Mouse (Mus musculus): ENCODE data around the gene 1700018F24Rik. TPM values are rescaled to one million over a fixed set of nuclear protein-coding genes. Genes with fewer than 3 reads are reported as not detected.
"Not testable (repeated sequence)": the region's sequence is repeated elsewhere in the genome, so short reads cannot be mapped to it uniquely, and the experiment has no call there.

1700018F24Rik gene
- polyA plus RNA-seq, 1 experiment from 2014 or later, result not detected

GRCm38 (mm10) chr5:145020712-145021111 is 22.1 kb upstream of the 1700018F24Rik start:
- H3K4me3 ChIP-seq (ENCODE audit: low read depth, low read length); H3K9ac ChIP-seq (ENCODE audit: low read depth, low read length); H3K36me3 ChIP-seq (ENCODE audit: control insufficient read depth, insufficient read depth, low read length); H3K27me3 ChIP-seq (ENCODE audit: control insufficient read depth, insufficient read depth, low read length); H3K4me1 ChIP-seq (ENCODE audit: control insufficient read depth, insufficient read depth, low read length); H3K4me2 ChIP-seq; ATAC-seq (replicated peaks; ENCODE audit: insufficient number of reproducible peaks, low FRiP score, low TSS enrichment); H3K9me3 ChIP-seq (replicated peaks; ENCODE audit: control insufficient read depth, low read length); H3K27ac ChIP-seq (ENCODE audit: low read depth, low read length): not testable (repeated sequence)
- WGBS (ENCODE audit: insufficient replicate concordance), result 19% methylated on average over 1 of the region's 1 CpGs

DNA sequence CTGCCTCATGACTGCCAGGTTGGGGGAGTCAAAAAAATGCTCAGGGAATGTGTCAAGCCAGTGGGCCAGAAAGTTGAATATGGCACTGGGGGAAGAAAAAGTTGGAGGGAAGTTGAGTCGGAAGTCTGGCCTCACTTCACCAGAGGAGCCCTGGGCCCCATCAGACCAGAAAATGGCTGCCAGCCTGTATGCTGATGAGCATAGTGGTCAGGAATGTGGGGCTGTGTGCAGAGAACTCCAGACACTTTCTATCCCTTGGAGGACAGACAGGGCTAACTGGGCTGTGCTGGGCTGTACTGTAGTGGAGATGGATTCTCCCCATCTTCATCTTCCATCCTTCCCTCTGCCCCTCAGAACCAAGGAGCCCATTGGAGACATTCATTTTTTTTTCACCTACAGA is 12.3 kb upstream of the 1700018F24Rik start:
- not testable (repeated sequence) for H3K4me2 ChIP-seq; H3K9ac ChIP-seq (ENCODE audit: low read depth, low read length); H3K27me3 ChIP-seq (ENCODE audit: control insufficient read depth, insufficient read depth, low read length); ATAC-seq (replicated peaks; ENCODE audit: insufficient number of reproducible peaks, low FRiP score, low TSS enrichment); H3K4me1 ChIP-seq (ENCODE audit: control insufficient read depth, insufficient read depth, low read length); H3K9me3 ChIP-seq (replicated peaks; ENCODE audit: control insufficient read depth, low read length); H3K36me3 ChIP-seq (ENCODE audit: control insufficient read depth, insufficient read depth, low read length); H3K27ac ChIP-seq (ENCODE audit: low read depth, low read length); H3K4me3 ChIP-seq (ENCODE audit: low read depth, low read length)
- 82% methylated on average over 1 of the region's 1 CpGs for WGBS (ENCODE audit: insufficient replicate concordance)

GRCm38 (mm10) chr5:145032391-145032790 is 10.4 kb upstream of the 1700018F24Rik start, which contains the start of gene Gm4871:
TSS of gene Gm4871 (minus strand) at chr5:145032754.
- not testable (repeated sequence) for ATAC-seq (replicated peaks; ENCODE audit: insufficient number of reproducible peaks, low FRiP score, low TSS enrichment); H3K9ac ChIP-seq (ENCODE audit: low read depth, low read length); H3K27ac ChIP-seq (ENCODE audit: low read depth, low read length); H3K27me3 ChIP-seq (ENCODE audit: control insufficient read depth, insufficient read depth, low read length); H3K9me3 ChIP-seq (replicated peaks; ENCODE audit: control insufficient read depth, low read length); H3K36me3 ChIP-seq (ENCODE audit: control insufficient read depth, insufficient read depth, low read length); H3K4me2 ChIP-seq; H3K4me1 ChIP-seq (ENCODE audit: control insufficient read depth, insufficient read depth, low read length); H3K4me3 ChIP-seq (ENCODE audit: low read depth, low read length)
- WGBS (ENCODE audit: insufficient replicate concordance), result 55% methylated on average over 5 of the region's 5 CpGs

DNA sequence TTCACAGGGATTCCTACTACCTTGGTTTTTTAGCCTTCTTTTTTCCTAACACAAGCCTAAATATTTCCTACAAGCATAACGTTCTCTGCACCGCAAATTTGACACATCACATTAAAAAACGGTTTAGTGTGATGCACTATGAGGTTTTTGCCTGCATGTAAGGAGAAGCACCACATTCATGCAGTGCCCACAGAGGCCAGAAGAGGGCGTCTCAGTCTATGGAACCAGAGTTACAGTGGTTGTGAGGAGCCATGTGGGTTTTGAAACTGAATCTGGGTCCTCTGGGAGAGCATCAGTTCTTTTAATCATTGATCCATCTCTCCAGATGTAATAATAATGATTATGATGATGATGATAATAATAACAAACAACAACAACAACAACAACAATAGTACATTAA is 1.2 kb upstream of the 1700018F24Rik start:
- no peaks in the 10 kb centered on the region for H3K36me3 ChIP-seq (ENCODE audit: control insufficient read depth, insufficient read depth, low read length)
- WGBS (ENCODE audit: insufficient replicate concordance), result 44% methylated on average over 4 of the region's 4 CpGs
- H3K27me3 ChIP-seq (ENCODE audit: control insufficient read depth, insufficient read depth, low read length), result no peaks in the 10 kb centered on the region
- H3K9me3 ChIP-seq (replicated peaks; ENCODE audit: control insufficient read depth, low read length), result no peaks in the 10 kb centered on the region
- H3K4me2 ChIP-seq, result no peak overlapping the region
- no peak overlapping the region for H3K27ac ChIP-seq (ENCODE audit: low read depth, low read length)
- H3K9ac ChIP-seq (ENCODE audit: low read depth, low read length), result no peak overlapping the region
- no peak for ATAC-seq (replicated peaks; ENCODE audit: insufficient number of reproducible peaks, low FRiP score, low TSS enrichment)
- no peaks in the 10 kb centered on the region for H3K4me1 ChIP-seq (ENCODE audit: control insufficient read depth, insufficient read depth, low read length)
- H3K4me3 ChIP-seq (ENCODE audit: low read depth, low read length), result no peak overlapping the region

DNA sequence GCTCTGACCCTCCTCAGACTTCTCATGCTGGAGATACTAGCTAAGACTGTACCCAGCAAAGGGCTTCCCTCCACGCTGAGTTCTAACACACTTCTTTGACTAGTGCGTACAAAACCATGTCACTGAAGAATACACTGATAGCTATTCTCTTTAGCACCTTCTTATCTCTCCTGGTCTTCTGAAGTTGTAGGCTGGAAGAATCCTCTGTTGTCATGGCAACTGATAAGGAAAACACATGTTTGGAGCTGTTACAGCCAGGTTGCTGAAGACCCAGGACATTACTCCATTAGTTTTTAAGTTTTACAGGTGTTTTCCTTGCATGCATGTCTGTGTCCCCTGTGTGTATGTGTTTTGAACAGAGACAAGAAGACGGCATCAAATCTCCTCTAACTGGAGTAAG is 11.4 kb downstream of the 1700018F24Rik start:
- ATAC-seq (replicated peaks; ENCODE audit: insufficient number of reproducible peaks, low FRiP score, low TSS enrichment); H3K9ac ChIP-seq (ENCODE audit: low read depth, low read length); H3K27ac ChIP-seq (ENCODE audit: low read depth, low read length); H3K36me3 ChIP-seq (ENCODE audit: control insufficient read depth, insufficient read depth, low read length); H3K27me3 ChIP-seq (ENCODE audit: control insufficient read depth, insufficient read depth, low read length); H3K4me1 ChIP-seq (ENCODE audit: control insufficient read depth, insufficient read depth, low read length); H3K4me2 ChIP-seq; H3K9me3 ChIP-seq (replicated peaks; ENCODE audit: control insufficient read depth, low read length); H3K4me3 ChIP-seq (ENCODE audit: low read depth, low read length): not testable (repeated sequence)
- 26% methylated on average over 3 of the region's 3 CpGs for WGBS (ENCODE audit: insufficient replicate concordance)

DNA sequence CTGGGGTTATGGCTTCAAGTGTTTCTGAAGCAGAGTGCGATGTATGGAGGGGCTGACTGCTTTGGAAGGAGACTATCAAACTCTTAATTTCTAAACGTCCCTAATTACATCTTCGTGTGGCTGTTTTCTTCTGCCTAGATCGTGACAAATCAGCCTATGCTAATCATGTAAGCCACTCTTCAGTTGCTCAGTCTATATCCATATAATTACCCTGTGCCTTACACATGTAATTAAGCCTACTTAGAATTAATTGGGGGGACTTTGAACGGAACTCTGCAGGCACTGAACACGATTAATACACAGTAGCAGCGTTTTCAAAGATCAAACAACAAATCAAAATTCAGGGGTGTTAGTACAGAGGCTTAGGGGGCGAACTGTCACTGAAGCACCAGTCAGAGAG is 15.1 kb downstream of the 1700018F24Rik start:
- no peak for ATAC-seq (replicated peaks; ENCODE audit: insufficient number of reproducible peaks, low FRiP score, low TSS enrichment)
- H3K4me3 ChIP-seq (ENCODE audit: low read depth, low read length), result no peak overlapping the region

GRCm38 (mm10) chr5:145058722-145059121 is 15.9 kb downstream of the 1700018F24Rik start:
- H3K4me1 ChIP-seq (ENCODE audit: control insufficient read depth, insufficient read depth, low read length), result no peaks in the 10 kb centered on the region; the same call in 1 of the 2 replicates
- no peaks in the 10 kb centered on the region for H3K9me3 ChIP-seq (replicated peaks; ENCODE audit: control insufficient read depth, low read length)
- H3K9ac ChIP-seq (ENCODE audit: low read depth, low read length), result no peak overlapping the region
- WGBS (ENCODE audit: insufficient replicate concordance), result 82% methylated on average over 7 of the region's 7 CpGs
- H3K27ac ChIP-seq (ENCODE audit: low read depth, low read length), result no peak overlapping the region
- ATAC-seq (replicated peaks; ENCODE audit: insufficient number of reproducible peaks, low FRiP score, low TSS enrichment), result no peak
- H3K36me3 ChIP-seq (ENCODE audit: control insufficient read depth, insufficient read depth, low read length), result no peaks in the 10 kb centered on the region
- H3K27me3 ChIP-seq (ENCODE audit: control insufficient read depth, insufficient read depth, low read length), result no peaks in the 10 kb centered on the region
- no peak overlapping the region for H3K4me3 ChIP-seq (ENCODE audit: low read depth, low read length)
- H3K4me2 ChIP-seq, result no peak overlapping the region

More for the DNA sequence above, 15.1 kb downstream of the 1700018F24Rik start:
- Histone ChIP-seq H3K9ac (ENCODE audit: low read depth, low read length) (no peak overlapping the region), H3K4me2 (no peak overlapping the region), H3K36me3 (ENCODE audit: control insufficient read depth, insufficient read depth, low read length) (no peaks in the 10 kb centered on the region), H3K27ac (ENCODE audit: low read depth, low read length) (no peak overlapping the region), H3K9me3 (replicated peaks; ENCODE audit: control insufficient read depth, low read length) (no peaks in the 10 kb centered on the region), H3K27me3 (ENCODE audit: control insufficient read depth, insufficient read depth, low read length) (no peaks in the 10 kb centered on the region), H3K4me1 (ENCODE audit: control insufficient read depth, insufficient read depth, low read length) (no peaks in the 10 kb centered on the region; the same call in 1 of the 2 replicates)
- 78% methylated on average over 8 of the region's 8 CpGs for WGBS (ENCODE audit: insufficient replicate concordance)

GRCm38 (mm10) chr5:145059524-145059923 is 16.7 kb downstream of the 1700018F24Rik start:
- no peak for ATAC-seq (replicated peaks; ENCODE audit: insufficient number of reproducible peaks, low FRiP score, low TSS enrichment)

DNA sequence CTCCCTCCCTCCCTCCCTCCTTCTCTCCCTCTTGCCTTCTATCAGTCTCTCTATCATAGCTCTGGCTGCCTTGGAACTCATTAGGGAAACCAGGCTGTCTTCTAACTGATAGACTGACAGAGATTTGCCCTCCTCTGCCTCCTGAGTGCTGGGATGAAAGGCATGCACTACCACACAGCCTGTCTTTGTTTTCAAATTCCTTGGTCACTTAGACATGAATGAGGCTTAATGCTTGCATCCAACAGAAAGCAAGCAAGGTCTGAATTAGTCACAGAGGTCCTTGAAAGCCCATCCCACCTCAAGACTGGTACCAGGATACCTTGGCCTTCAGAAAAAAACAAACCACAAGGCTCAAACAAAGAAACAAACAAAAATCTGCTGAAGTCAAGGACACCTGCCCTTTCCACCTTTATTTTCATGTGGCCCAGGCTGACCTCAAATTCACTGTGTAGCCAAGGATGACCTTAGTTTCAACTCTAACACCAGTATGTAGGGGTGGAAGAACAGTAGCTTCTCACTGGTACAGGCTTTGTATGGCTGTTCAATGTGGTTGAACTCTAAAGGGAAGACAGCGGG is 22.1 kb downstream of the 1700018F24Rik start:
- no peak overlapping the region for H3K4me3 ChIP-seq (ENCODE audit: low read depth, low read length)
- 92% methylated on average over 1 of the region's 1 CpGs for WGBS (ENCODE audit: insufficient replicate concordance)
- H3K27me3 ChIP-seq (ENCODE audit: control insufficient read depth, insufficient read depth, low read length), result no peaks in the 10 kb centered on the region
- H3K27ac ChIP-seq (ENCODE audit: low read depth, low read length), result no peak overlapping the region
- H3K9ac ChIP-seq (ENCODE audit: low read depth, low read length), result no peak overlapping the region
- no peaks in the 10 kb centered on the region for H3K36me3 ChIP-seq (ENCODE audit: control insufficient read depth, insufficient read depth, low read length)
- no peaks in the 10 kb centered on the region for H3K9me3 ChIP-seq (replicated peaks; ENCODE audit: control insufficient read depth, low read length)
- H3K4me1 ChIP-seq (ENCODE audit: control insufficient read depth, insufficient read depth, low read length), result no peaks in the 10 kb centered on the region
- no peak for ATAC-seq (replicated peaks; ENCODE audit: insufficient number of reproducible peaks, low FRiP score, low TSS enrichment)
- no peak overlapping the region for H3K4me2 ChIP-seq

More at GRCm38 (mm10) chr5:145059524-145059923, 16.7 kb downstream of the 1700018F24Rik start:
- Histone ChIP-seq H3K9me3 (replicated peaks; ENCODE audit: control insufficient read depth, low read length) (no peaks in the 10 kb centered on the region), H3K4me2 (no peak overlapping the region), H3K27me3 (ENCODE audit: control insufficient read depth, insufficient read depth, low read length) (no peaks in the 10 kb centered on the region), H3K36me3 (ENCODE audit: control insufficient read depth, insufficient read depth, low read length) (no peaks in the 10 kb centered on the region), H3K4me3 (ENCODE audit: low read depth, low read length) (no peak overlapping the region), H3K27ac (ENCODE audit: low read depth, low read length) (no peak overlapping the region), H3K4me1 (ENCODE audit: control insufficient read depth, insufficient read depth, low read length) (no peaks in the 10 kb centered on the region), H3K9ac (ENCODE audit: low read depth, low read length) (no peak overlapping the region)
- 73% methylated on average over 2 of the region's 2 CpGs for WGBS (ENCODE audit: insufficient replicate concordance)
